Mouse (Mus musculus): Measurements from ENCODE around the gene Tmprss6. TPM values are rescaled to one million over a fixed set of nuclear protein-coding genes. Genes with fewer than 3 reads are reported as not detected.

Tmprss6 gene
- polyA plus RNA-seq, 1 experiment = 0.39 TPM

DNA sequence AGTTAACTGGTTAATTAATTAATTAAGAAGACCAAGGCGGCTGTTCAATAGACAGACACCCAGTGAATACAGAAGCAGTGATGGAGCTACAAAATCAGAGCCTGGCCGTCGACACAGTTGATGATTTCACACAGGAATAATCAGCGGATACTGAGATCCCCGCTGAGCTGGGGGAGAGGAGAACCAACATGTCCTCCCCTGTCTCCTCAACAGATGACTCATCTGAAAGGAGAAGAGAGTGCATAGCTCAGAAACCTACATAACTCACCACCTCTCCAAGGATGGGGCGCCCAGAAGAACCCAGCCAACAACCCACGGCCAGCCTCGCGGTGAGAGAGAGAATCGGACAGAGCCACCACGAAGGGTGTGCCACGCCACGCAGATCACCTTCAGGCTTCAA, 48.0 kb downstream of the Tmprss6 start:
- no peaks in the 10 kb centered on the region for H3K36me3 ChIP-seq (ENCODE audit: control insufficient read depth, insufficient read depth, low read length)
- TF ChIP-seq POLR2A (IDR thresholded peaks at IDR 0.05; ENCODE audit: control insufficient read depth, extremely low read depth, insufficient read depth, low read length, poor library complexity) (no peak), CTCF (IDR thresholded peaks at IDR 0.05; ENCODE audit: borderline replicate concordance, control insufficient read depth, extremely low read depth, insufficient read depth, low read length, poor library complexity) (no peak)
- WGBS = 59% methylated on average over 13 of the region's 13 CpGs
- H3K27ac ChIP-seq (ENCODE audit: control insufficient read depth, insufficient read depth, low read length) = no peak overlapping the region
- H3K4me1 ChIP-seq (replicated peaks; ENCODE audit: control insufficient read depth, insufficient read depth, low read length) = peaks cover 5% of the 10 kb centered on the region
- H3K27me3 ChIP-seq (ENCODE audit: control insufficient read depth, insufficient read depth, low read length) = no peaks in the 10 kb centered on the region
- H3K4me3 ChIP-seq (ENCODE audit: control insufficient read depth, insufficient read depth, low read length) = no peak overlapping the region
- DNase-seq = no peak

DNA sequence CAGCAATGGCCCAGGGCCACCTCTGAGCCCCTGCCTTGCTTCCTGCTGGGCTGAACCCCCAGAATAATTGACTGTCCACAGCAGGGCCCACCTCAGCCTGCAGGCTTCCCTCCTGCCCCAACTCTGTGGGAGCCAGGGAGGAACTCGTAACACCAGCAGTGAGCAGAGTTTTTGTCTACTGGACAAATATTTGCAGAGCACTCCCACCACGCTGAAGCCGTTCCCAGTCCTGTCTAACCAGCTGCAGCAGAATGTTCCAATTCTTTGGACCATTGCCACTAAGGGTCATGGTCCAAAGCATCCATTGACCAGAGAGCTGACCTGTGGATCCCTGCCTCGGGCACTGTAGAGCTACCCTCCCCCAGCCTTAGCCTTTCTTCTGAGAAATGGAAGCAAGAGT, 51.5 kb downstream of the Tmprss6 start:
- no peaks in the 10 kb centered on the region for H3K27me3 ChIP-seq (ENCODE audit: control insufficient read depth, insufficient read depth, low read length)
- TF ChIP-seq POLR2A (IDR thresholded peaks at IDR 0.05; ENCODE audit: control insufficient read depth, extremely low read depth, insufficient read depth, low read length, poor library complexity) = no peak
- no peak for TF ChIP-seq CTCF (IDR thresholded peaks at IDR 0.05; ENCODE audit: borderline replicate concordance, control insufficient read depth, extremely low read depth, insufficient read depth, low read length, poor library complexity)
- DNase-seq = no peak
- no peaks in the 10 kb centered on the region for H3K4me1 ChIP-seq (replicated peaks; ENCODE audit: control insufficient read depth, insufficient read depth, low read length)
- H3K4me3 ChIP-seq (ENCODE audit: control insufficient read depth, insufficient read depth, low read length) = no peak overlapping the region
- no peaks in the 10 kb centered on the region for H3K36me3 ChIP-seq (ENCODE audit: control insufficient read depth, insufficient read depth, low read length)
- 89% methylated on average over 4 of the region's 4 CpGs for WGBS
- no peak overlapping the region for H3K27ac ChIP-seq (ENCODE audit: control insufficient read depth, insufficient read depth, low read length)

DNA sequence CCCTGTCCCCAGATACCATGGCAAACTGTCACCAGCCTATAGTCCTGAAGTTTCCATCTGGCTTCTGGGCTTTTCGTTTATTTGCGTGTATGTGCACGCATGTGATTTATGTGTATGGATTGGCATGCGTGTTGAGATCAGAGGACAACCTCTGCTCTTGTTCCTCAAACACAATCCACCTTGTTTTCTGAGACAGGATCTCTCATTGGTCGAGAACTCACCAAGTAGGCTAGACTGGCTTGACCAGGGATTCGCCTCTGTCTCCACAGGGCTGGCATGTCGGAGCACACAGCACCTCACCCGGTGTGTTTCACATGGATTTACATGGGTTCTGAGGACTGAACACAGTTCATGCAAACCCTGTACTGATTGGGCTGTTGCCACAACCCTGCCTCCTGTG, 54.3 kb downstream of the Tmprss6 start:
- Histone ChIP-seq H3K27ac (ENCODE audit: control insufficient read depth, insufficient read depth, low read length) (no peak overlapping the region), H3K4me1 (replicated peaks; ENCODE audit: control insufficient read depth, insufficient read depth, low read length) (no peaks in the 10 kb centered on the region), H3K4me3 (ENCODE audit: control insufficient read depth, insufficient read depth, low read length) (no peak overlapping the region), H3K27me3 (ENCODE audit: control insufficient read depth, insufficient read depth, low read length) (no peaks in the 10 kb centered on the region), H3K36me3 (ENCODE audit: control insufficient read depth, insufficient read depth, low read length) (no peaks in the 10 kb centered on the region)
- TF ChIP-seq POLR2A (IDR thresholded peaks at IDR 0.05; ENCODE audit: control insufficient read depth, extremely low read depth, insufficient read depth, low read length, poor library complexity) (no peak), CTCF (IDR thresholded peaks at IDR 0.05; ENCODE audit: borderline replicate concordance, control insufficient read depth, extremely low read depth, insufficient read depth, low read length, poor library complexity) (no peak)
- WGBS = 96% methylated on average over 8 of the region's 8 CpGs
- DNase-seq = no peak

DNA sequence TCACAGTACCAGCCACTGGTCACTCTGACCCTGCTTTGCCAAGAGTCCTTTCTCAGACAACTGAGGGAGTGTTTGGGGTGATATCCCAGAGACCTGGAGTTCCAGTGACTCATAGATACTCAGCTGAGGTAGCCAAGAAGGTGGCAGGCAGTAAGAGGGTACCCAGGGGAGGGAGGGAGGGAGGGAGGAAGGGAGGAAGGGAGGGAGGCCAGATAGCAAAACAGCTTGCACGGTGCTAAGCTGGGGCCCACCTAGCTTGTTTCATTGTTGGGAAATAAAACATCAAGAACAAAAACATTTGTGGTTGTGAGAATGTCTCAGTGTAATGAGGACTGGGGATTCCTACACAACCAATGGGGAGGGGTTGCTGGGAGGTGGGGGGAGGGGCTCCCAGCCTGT, 54.7 kb downstream of the Tmprss6 start:
- TF ChIP-seq POLR2A (IDR thresholded peaks at IDR 0.05; ENCODE audit: control insufficient read depth, extremely low read depth, insufficient read depth, low read length, poor library complexity) (no peak), CTCF (IDR thresholded peaks at IDR 0.05; ENCODE audit: borderline replicate concordance, control insufficient read depth, extremely low read depth, insufficient read depth, low read length, poor library complexity) (no peak)
- 76% methylated on average over 1 of the region's 1 CpGs for WGBS

DNA sequence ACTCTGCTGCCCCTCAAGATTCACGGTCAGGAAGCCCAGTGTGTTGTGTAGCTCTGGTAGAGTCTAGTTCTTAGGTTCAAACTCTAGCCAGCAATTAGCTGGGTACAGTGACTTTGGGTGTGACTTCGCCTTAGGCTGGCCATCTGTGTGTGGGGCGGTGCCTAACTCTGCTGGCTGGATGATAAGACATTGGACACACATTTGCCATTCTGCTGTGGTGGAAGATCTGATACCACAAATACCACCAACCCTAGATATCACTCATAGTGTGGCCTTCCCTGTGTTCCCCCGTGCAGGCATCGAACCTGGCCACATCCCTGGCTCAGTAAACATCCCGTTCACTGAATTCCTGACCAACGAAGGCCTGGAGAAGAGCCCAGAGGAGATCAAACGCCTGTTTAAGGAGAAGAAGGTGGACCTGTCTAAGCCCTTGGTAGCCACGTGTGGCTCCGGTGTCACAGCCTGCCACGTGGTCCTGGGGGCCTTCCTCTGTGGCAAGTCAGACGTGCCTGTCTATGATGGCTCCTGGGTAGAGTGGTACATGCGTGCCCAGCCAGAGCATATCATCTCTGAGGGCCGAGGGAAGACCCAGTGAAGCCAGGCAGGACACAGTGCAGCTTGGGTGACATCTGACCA, 55.2 kb downstream of the Tmprss6 start:
- no peaks in the 10 kb centered on the region for H3K27me3 ChIP-seq (ENCODE audit: control insufficient read depth, insufficient read depth, low read length)
- no peak for DNase-seq
- H3K4me1 ChIP-seq (replicated peaks; ENCODE audit: control insufficient read depth, insufficient read depth, low read length) = no peaks in the 10 kb centered on the region
- H3K4me3 ChIP-seq (ENCODE audit: control insufficient read depth, insufficient read depth, low read length) = no peak overlapping the region
- TF ChIP-seq CTCF (IDR thresholded peaks at IDR 0.05; ENCODE audit: borderline replicate concordance, control insufficient read depth, extremely low read depth, insufficient read depth, low read length, poor library complexity) = no peak
- no peak for TF ChIP-seq POLR2A (IDR thresholded peaks at IDR 0.05; ENCODE audit: control insufficient read depth, extremely low read depth, insufficient read depth, low read length, poor library complexity)
- no peaks in the 10 kb centered on the region for H3K36me3 ChIP-seq (ENCODE audit: control insufficient read depth, insufficient read depth, low read length)
- whole genome bisulfite sequencing = 89% methylated on average over 14 of the region's 14 CpGs
- H3K27ac ChIP-seq (ENCODE audit: control insufficient read depth, insufficient read depth, low read length) = no peak overlapping the region

More for the DNA sequence above, 54.7 kb downstream of the Tmprss6 start:
- Histone ChIP-seq H3K4me3 (ENCODE audit: control insufficient read depth, insufficient read depth, low read length) (no peak overlapping the region), H3K36me3 (ENCODE audit: control insufficient read depth, insufficient read depth, low read length) (no peaks in the 10 kb centered on the region), H3K4me1 (replicated peaks; ENCODE audit: control insufficient read depth, insufficient read depth, low read length) (no peaks in the 10 kb centered on the region), H3K27ac (ENCODE audit: control insufficient read depth, insufficient read depth, low read length) (no peak overlapping the region), H3K27me3 (ENCODE audit: control insufficient read depth, insufficient read depth, low read length) (no peaks in the 10 kb centered on the region)
- no peak for DNase-seq

DNA sequence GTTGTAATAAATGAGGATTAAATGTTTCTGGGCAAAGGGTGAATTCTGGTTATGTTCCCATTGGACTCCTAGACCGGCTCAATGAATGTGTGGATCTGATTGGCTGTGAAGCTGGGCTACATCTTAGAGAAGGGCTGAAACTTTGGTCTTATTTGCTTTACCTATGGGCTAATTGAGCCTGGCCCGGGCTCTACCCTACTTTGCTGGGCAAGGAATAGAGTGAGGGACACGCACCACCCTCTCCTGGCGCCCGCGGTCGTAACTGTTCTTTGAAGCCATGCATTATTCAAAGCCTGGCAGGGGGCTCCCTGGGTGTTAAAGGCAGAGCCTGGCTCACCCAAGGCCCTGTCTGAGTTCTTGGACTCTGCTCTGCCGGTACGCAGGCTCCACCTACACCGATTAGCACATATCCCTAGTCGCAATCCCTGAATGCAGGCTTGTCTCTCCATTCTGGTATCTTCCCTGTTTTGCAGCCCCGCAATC, 58.8 kb downstream of the Tmprss6 start:
- 94% methylated on average over 12 of the region's 12 CpGs for WGBS
- Histone ChIP-seq H3K27me3 (ENCODE audit: control insufficient read depth, insufficient read depth, low read length) (no peaks in the 10 kb centered on the region), H3K4me1 (replicated peaks; ENCODE audit: control insufficient read depth, insufficient read depth, low read length) (peaks cover 15% of the 10 kb centered on the region), H3K4me3 (ENCODE audit: control insufficient read depth, insufficient read depth, low read length) (no peak overlapping the region), H3K36me3 (ENCODE audit: control insufficient read depth, insufficient read depth, low read length) (no peaks in the 10 kb centered on the region), H3K27ac (ENCODE audit: control insufficient read depth, insufficient read depth, low read length) (no peak overlapping the region)
- no peak for DNase-seq
- no peak for TF ChIP-seq POLR2A (IDR thresholded peaks at IDR 0.05; ENCODE audit: control insufficient read depth, extremely low read depth, insufficient read depth, low read length, poor library complexity)
- no peak for TF ChIP-seq CTCF (IDR thresholded peaks at IDR 0.05; ENCODE audit: borderline replicate concordance, control insufficient read depth, extremely low read depth, insufficient read depth, low read length, poor library complexity)
